Mouse (Mus musculus): Measurements from ENCODE around the gene Ccdc70. TPM values are rescaled to one million over a fixed set of nuclear protein-coding genes. Genes with fewer than 3 reads are reported as not detected.

The Ccdc70 gene
- polyA plus RNA-seq, 1 experiment: not detected

GRCm38 (mm10) chr8:22019498-22019897, 49.9 kb downstream of the Ccdc70 start:
- H3K4me3 ChIP-seq (replicated peaks; ENCODE audit: extremely low read depth, low read depth, low read length): no peak overlapping the region
- peaks cover 5% of the 10 kb centered on the region; the same call in 1 of the 2 replicates for H3K4me1 ChIP-seq (ENCODE audit: control insufficient read depth, insufficient read depth, low read length)
- no peak for TF ChIP-seq CTCF (IDR thresholded peaks at IDR 0.05; ENCODE audit: insufficient read depth, low read length)
- no peak for TF ChIP-seq POLR2A (IDR thresholded peaks at IDR 0.05; ENCODE audit: borderline replicate concordance, extremely low read depth, low read depth, low read length)
- no peak for DNase-seq
- WGBS: 60% methylated on average over 5 of the region's 5 CpGs

DNA sequence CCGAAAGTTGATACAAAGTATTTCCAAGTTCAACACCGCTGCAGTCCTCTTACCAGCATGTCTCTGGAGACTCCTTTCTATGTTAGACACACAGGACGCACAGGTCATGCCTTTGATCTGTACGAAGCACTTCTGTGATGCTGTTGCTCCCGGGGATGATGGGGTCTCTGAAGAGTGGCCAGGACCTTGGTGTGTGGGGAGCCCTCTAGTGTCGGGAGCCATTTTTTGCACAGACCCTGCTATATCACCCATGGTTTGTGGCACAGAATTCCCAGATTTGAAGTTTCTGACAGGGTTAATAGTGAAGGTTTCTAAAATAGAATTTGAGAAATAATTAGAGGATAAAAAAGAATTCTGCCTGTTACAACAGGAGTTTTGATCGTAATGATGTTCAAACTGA, 52.7 kb downstream of the Ccdc70 start:
- 49% methylated on average over 7 of the region's 7 CpGs for WGBS
- TF ChIP-seq POLR2A (IDR thresholded peaks at IDR 0.05; ENCODE audit: borderline replicate concordance, extremely low read depth, low read depth, low read length) (no peak), CTCF (IDR thresholded peaks at IDR 0.05; ENCODE audit: insufficient read depth, low read length) (no peak)
- no peak overlapping the region for H3K4me3 ChIP-seq (replicated peaks; ENCODE audit: extremely low read depth, low read depth, low read length)
- DNase-seq: no peak
- H3K4me1 ChIP-seq (ENCODE audit: control insufficient read depth, insufficient read depth, low read length): peaks cover 5% of the 10 kb centered on the region; the same call in 1 of the 2 replicates

Other genes starting within 250 kb of the Ccdc70 start
- gene Defa24, start 235.3 kb upstream of the Ccdc70 start, polyA plus RNA-seq (2012; rRNA removed): 0.45 TPM in 1 of 2 replicates, not detected in the other
- not detected in 2 replicates for gene Defb50, start 146.2 kb upstream of the Ccdc70 start, polyA plus RNA-seq (2012; rRNA removed)
- gene Defb2, start 129.8 kb upstream of the Ccdc70 start, polyA plus RNA-seq (2012; rRNA removed): not detected in 2 replicates
- not detected in 2 replicates for gene Defb10, start 110.9 kb upstream of the Ccdc70 start, polyA plus RNA-seq (2012; rRNA removed)
- not detected in 2 replicates for gene Defb9, start 84.4 kb upstream of the Ccdc70 start, polyA plus RNA-seq (2012; rRNA removed)
- gene Defb11, start 63.4 kb upstream of the Ccdc70 start, polyA plus RNA-seq (2012; rRNA removed): not detected in 2 replicates
- gene Defb15, start 37.1 kb upstream of the Ccdc70 start, polyA plus RNA-seq (2012; rRNA removed): not detected in 2 replicates
- not detected in 2 replicates for gene Defb35, start 31.4 kb upstream of the Ccdc70 start, polyA plus RNA-seq (2012; rRNA removed)
- not detected in 2 replicates for gene Defb13, start 23.0 kb upstream of the Ccdc70 start, polyA plus RNA-seq (2012; rRNA removed)
- gene Fam90a1a, start 11.1 kb upstream of the Ccdc70 start, polyA plus RNA-seq (2012; rRNA removed): not detected in 2 replicates
- gene Atp7b, start 90.5 kb downstream of the Ccdc70 start, polyA plus RNA-seq (2012; rRNA removed): 20.0 and 21.5 TPM in 2 replicates
- 3.8 and 5.7 TPM in 2 replicates for gene Alg11, start 90.9 kb downstream of the Ccdc70 start, polyA plus RNA-seq (2012; rRNA removed)
- 2.7 and 4.2 TPM in 2 replicates for gene Nek5, start 155.3 kb downstream of the Ccdc70 start, polyA plus RNA-seq (2012; rRNA removed)
- gene Nek3, start 196.7 kb downstream of the Ccdc70 start, polyA plus RNA-seq (2012; rRNA removed): 0.88 and 1.5 TPM in 2 replicates
- gene Ckap2, start 216.0 kb downstream of the Ccdc70 start, polyA plus RNA-seq (2012; rRNA removed): 0.20 and 1.3 TPM in 2 replicates
- gene Vps36, start 223.0 kb downstream of the Ccdc70 start, polyA plus RNA-seq (2012; rRNA removed): 10.1 and 14.6 TPM in 2 replicates